Mouse (Mus musculus) layer of hippocampus, adult 18-20 months (tissue): Measurements from ENCODE around the gene Erich6. TPM values are rescaled to one million over a fixed set of nuclear protein-coding genes. Genes with fewer than 3 reads are reported as not detected.
"Not testable (repeated sequence)": the region's sequence is repeated elsewhere in the genome, so short reads cannot be mapped to it uniquely, and the experiment has no call there.

ENCODE experiments used
- DNase-seq, 2 experiments: peaks; one replicate each; pipeline ENCODE4 v3.0.0; 2022; ENCODE audit warnings: low spot score in 2 of 2
- total RNA-seq, 2 experiments: library from RNA; stranded (reverse); gene quantifications; 2 replicates each; pipeline ENCODE4 v1.2.3; 2021

Gene Erich6
- total RNA-seq, 2 experiments from 2014 or later = 0.74 to 0.86 TPM

DNA sequence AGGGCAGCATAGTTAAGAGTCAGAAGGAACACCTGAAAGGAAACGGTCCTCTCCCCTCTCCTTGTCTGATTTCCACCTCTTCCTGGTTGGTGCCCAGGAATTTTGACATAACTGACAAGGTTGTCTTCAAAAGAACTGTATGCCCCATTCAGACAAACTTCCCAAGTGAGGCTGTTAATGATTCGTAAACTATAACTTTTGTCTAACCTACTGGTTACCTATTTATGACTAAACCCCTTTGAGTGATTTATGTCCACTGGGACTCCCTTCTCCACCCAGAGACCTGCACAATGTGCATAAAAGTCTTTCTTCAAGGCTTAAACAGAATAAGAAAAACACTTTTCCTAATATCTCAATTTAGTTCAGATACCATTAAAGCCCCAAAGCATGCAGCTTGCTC lies 10.2 kb upstream of the Erich6 start:
- no peak for DNase-seq

DNA sequence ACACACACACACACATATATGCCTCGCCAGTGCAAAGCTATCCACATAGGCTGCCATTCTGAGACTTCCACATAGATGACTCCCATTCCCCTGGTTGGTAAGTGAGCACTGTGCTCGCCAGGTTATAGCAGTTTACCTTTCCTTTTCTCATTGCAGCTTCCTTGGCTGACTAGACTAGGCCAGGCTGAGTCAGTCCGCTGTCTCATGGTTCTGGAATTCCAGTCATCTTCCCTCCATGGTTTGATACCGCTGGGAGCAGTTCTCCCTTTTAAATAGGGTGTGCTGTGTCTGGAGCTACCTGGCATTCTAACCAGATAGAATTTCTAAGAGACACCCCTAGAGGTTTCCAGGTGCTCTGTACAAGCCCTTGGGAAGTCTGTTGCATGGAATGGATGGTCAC lies 9.2 kb upstream of the Erich6 start:
- DNase-seq = no peak

DNA sequence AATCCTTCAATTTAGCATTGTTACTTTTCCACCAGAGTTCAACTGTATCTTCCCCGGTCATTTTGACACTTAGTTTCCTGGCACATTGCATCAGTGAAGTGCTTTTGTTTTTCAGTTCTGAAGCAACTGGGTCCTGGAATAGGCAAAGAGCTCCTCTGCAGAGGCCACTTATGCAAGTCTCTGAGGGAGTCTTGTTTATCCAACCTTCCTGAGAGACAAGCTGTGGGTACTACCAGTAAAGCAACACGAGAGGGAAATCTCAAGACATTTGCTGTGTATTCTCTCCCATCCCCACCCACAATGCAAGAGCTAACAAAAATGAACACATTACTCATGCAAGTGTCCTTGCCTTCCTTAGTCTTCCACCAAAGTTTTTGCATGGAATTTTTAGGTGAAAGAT lies 5.3 kb downstream of the Erich6 start:
- no peak for DNase-seq

DNA sequence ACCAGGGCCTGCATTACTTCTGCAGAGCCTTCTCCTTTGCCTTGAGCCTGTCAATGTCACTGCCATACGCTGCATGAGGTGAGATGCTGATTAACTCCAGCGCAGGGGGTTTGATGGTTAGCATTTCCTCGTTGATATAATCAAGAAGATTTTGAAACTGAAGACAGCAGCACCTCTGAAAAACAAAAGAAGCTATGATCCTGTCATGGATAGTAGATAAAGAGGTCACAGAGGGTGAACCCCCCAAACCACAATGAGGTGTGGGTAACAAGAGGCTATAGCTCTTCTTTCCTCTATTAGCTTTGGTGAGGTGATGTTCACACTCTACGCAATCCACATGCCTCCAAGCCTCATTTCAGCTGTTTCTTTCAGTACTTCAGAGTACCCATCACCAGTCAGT lies 12.0 kb downstream of the Erich6 start:
- DNase-seq = no peak

DNA sequence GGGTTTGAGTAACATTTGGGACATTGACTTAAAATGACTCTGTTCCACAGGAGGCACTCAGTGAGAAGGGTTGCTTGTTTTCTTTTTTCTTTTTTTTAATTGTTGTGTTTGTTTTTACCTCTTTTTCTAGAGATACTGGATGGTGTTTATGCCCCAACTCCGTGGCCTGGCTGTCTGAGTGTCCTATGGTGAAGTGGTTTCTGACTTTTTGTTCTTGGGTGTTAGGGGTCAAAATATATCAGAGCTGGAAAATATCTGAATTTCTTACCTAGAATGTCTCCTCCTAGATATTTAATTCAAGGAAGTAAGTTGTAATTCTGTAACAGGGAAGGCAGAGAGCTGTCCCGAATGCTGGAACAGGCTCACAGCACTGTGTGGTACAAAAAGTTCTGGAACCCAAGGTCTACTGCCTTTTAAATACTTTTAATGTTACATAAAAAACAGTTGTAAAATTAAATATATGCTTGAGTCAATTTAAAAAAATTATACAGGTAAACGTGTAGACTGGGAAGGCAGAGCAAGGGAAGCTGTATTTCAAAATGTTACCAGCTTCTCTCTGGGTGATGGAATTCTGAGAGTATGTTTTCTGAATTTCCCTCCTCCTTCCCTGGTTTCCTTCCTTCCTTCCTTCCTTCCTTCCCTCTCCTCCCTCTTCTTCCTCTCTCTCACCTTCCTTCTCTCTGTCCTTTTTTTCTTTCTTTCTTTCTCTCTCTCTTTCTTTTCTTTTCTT lies 14.2 kb downstream of the Erich6 start:
- DNase-seq = no peak

DNA sequence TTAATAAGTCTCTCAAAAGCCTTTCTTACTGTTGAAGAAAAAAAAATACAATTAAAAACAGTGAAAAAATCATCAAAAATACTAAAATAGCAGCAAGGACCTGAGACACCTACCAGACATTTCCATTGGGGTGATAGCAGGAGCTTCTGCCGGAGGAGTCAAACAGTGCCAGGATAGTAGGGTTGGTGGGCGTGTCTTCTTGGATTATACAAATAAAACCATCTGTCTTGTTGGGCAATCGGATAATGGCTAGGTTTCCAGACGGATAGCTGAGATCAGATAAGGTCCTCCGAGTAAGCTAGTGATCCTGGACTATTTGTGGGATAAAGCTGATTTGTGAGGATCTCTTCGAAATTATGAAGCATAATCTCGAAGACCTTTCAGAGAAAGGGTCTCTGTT lies 15.9 kb downstream of the Erich6 start:
- DNase-seq = no peak

DNA sequence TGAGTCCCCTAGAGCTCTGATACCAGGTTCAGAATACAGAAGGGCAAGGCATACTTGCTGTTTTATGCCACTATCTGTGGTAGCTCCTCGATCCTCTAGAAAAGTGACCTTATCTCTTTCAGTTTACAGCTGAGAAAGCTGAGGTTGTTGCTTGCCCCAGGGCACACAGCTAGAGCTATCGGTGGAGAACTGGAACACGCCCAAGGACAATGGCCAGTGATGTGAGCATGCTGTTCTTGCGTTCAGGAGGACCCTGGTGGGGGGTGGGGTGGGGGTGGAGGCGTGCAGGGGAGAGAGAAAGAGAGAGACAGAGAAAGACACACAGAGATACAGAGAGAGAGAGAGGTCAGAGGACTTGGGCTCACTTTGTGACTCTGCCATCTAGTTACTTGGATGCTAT lies 27.0 kb downstream of the Erich6 start:
- DNase-seq = no peak

DNA sequence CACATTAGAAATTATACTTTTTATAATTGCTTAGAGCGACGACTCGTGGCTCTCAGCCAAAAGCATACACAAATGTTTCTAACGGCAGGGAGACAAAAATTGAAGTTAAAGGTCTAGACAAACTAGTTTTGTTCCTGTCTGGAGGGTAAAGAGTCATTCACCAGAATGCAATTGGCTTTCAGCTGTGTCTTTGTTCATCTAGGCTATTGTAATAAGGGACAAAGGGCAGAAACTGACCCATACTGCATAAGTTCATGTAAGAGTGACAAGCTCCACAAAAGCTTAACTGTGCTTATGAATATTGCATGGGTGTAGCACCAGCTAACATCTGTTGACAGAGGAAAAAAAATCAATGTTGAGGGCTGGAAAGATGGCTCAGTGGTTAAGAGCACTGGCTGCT lies 28.5 kb downstream of the Erich6 start:
- no peak for DNase-seq

DNA sequence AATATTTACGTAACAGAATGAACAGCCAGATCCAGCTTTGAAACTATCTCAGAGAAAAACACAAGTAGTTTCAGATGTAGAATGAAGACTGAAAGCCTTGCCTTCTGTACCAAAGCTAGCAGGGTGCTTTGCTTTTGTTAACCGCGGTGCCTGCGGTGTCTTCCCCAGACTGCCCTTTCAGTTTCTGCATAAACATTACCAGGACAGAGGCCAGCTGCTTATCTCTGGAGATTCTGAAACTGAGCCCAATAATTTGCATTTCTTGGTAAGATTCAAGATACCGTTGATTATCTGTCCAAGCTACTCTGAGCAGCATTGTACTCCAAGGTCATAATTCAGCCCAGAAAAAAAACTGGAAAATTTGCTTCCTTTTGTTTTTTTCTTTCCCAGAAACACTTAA lies 43.4 kb downstream of the Erich6 start:
- no peak for DNase-seq

DNA sequence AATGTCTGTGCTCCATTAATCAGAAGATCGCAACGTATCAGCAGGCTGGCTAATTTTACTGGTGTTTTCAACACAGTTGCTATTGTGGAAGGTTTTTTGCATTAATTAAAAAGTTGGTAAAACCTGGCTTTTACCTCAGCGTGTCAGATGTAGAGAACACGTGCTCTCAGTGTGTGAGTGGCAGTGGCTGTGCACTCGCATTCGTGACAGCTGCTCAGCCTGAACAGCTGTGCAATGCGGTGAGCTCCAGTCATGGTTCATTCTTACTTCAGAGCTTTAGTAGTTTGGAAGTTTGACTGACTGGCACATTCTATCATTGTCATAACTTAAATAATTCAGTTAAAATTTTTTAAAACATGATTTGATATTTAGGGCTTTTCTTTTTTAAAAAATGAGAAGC lies 44.3 kb downstream of the Erich6 start:
- DNase-seq = not testable (repeated sequence)

DNA sequence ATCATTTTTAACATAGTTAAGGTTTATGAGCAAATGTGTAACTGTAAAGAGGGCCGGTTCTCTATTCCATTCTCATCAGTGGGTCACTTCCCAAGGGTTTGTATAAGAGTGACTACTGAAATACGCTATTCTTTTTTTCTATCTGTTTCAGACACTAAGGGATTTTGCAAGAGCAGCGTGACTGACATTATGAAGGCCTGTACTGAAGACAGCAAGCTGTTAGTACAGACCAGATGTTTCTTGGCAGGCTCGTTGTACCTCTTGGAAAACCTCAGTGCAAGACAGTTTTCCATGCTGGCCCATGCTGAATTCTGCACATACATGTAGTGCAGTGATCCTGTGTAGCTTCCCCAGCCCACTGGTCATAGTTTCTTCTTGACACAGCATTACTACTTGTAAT lies 46.5 kb downstream of the Erich6 start:
- DNase-seq = not testable (repeated sequence)

DNA sequence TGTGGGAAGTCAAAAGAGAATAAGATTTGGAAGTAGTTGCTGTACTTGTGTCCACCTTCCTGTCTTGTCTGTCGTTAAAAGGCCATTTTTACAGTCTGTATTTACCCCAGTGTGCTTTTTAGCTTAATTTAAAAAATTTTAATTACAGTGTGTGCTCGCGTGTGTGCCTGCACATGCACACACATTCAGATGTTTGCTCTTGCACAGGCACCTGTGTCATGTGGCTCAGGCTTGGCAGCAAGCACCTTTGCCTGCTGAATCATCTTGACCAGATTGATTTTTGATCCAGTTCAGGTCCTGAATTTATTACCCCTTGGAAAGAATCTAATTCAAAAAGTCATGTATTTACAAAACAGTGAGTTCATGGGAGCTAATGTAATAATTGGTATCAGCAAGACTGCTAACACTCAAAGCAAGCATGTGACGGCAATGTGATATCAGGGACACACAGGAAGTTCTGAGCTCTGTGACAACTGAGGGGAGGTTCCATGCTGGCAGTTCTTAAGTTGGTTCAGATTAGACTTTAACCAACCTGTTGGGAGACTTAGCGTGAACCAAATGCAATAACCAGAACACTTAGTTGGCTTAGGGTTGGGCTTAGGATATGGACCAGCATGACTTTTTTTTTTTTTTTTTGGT lies 54.1 kb downstream of the Erich6 start:
- no peak for DNase-seq

DNA sequence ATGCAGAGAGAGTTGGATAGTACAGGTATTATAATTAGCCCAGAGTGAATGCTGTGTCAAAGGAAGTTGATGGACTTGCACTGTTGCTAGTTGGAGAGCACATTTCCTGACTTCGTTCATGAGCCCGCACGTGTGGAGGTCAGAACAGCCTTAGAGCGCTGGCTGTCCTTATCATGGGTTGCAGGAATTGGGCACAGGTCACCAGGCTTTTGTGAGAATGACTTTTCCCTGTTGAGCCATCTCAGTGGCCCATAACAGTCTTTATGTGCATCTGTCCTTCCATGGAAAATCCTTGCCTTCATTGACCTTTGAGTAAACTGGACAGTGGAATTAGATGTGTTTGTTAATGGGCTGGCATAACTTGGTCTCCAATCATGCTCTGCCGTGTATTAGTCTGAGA lies 54.7 kb downstream of the Erich6 start:
- no peak for DNase-seq

DNA sequence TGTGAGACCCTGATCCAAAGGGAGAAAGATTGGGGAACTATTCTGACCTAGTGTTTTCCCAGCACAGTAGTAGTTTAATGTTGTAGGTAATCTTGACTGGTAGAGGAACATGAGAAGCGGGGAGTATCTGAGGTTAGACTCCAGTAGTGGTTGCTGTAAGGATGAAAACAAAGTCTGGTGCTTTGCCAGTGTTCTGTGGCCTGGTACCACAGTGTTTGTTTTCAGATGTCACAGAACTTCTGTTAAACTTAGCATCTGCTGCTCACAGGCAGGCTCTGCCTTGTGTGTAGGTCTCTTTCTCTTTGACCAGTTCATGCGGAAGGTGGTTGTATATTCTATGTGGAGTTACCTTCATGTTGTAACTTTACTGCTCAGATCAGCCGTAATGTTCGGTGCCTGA lies 55.5 kb downstream of the Erich6 start:
- no peak for DNase-seq

DNA sequence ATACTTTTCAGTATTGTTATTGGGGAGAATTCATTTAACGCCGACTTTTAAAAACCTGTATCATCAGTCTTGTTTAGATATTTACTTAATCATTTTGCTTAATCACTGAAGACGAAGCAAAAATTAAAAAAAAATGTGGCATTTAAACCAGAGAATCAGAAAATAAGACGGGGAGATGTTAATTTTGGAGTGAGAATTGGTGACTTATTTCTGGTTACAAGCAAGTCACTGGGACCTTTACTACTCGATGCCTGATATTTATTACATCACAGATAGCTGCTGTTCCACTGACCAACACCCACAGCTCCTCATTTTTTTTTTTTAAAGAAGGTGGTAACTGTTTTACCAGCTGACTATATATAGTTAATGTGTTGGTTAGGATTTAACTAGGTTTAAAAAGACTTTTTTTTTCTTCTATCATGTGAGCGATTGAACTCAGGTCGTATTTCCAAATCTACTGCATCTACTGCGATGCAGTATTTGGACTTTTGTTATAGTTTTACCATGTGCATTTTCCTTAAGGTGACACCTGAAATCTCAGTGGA lies 59.4 kb downstream of the Erich6 start:
- DNase-seq = no peak

DNA sequence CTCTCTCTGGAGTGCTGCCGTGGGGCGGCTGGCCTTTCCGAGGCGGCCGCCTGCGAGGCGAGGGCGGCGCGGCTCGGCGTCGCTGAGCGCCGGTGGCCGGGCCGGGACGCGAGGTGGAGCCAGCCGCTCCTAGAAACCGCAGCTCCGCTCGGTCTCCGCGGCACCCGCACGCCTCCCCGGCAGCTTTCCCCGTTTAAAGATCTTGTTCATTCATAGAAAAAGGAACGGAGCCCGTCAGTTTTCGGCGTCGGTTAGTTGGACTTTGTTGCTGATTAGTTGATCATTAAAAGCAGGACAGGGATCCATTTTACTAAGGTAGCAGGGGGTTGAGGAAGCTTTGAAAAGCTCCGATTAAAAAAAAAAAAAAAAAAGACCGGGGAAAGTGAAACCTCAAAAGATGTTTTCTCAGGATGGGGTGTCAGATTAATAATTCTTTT lies 59.9 kb downstream of the Erich6 start:
- no peak for DNase-seq

DNA sequence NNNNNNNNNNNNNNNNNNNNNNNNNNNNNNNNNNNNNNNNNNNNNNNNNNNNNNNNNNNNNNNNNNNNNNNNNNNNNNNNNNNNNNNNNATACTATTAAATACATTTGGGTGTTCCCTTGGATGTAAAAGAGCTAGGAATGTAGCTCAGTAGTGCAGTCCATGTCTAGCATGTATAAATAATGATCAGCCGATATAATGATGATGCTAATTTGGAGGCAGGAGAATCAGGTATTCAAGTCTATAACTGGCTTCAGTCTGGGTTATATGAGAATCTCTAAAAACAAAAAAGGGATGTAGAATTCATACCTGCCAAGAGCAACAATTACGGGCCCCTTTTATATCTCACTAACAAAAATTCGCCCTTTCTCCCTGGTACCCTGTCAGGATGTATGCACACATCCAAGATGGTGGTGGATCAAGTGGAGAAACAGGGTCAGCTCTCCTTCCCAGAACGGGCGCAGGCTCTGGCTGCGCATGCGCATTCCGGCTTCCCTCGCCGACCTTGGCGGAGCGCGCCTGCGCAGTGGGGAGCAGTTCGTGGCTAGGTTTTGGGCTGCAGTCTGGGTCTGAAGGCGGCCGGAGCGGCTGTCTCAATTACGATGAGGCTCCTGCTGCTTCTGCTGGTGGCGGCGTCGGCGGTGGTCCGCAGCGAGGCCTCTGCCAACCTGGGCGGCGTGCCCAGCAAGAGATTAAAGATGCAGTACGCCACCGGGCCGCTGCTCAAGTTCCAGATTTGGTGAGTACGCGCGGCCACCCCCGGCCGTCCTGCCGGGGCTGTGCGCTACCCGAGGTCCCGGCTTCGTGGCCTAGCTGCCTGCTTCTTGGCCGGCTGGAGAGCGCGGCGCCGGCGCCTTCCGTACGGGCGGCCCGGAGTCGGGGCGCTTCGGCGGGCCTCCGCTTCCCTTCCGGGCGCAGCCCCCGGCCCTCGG lies 60.6 kb downstream of the Erich6 start, which contains the start of gene Selenot:
Selenot (plus strand) TSS at position 500 of the 930 bp plus-strand sequence.
- DNase-seq = peak; percentile 97

DNA sequence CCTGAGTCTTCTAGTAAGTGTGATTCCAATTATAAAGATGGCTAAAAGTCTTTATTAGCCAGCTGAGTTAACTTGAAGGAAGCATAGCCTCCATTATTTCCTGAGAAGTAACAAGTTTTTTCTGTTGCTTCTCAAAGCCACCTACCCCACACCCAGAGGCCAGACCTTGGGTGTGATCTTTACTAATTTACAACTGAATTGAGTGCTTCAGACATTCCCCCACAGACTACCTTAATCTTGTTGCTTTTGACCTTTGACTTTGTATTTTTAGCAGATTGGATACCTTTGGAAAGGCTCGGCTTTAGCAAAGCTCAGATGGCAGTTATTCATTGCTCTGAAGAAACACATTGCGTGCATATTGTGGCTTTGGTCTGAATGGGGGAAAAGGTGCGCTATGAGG lies 66.2 kb downstream of the Erich6 start:
- no peak for DNase-seq
